Mouse (Mus musculus) forebrain, embryonic 14.5 days (tissue): ENCODE measurements around the gene Tjp2. TPM values are rescaled to one million over a fixed set of nuclear protein-coding genes. Genes with fewer than 3 reads are reported as not detected.
"Not testable (repeated sequence)": the region's sequence is repeated elsewhere in the genome, so short reads cannot be mapped to it uniquely, and the experiment has no call there.

Source experiments
- ATAC-seq: fragments of 200-750 bp; cut with Nextera tagmentation; 2 replicates; pipeline ENCODE4 v1.8.0; 2017; ENCODE audit warnings: mild to moderate bottlenecking, moderate library complexity
- DNase-seq: peaks from one replicate; pipeline ENCODE4 v3.0.0-alpha.2; 2015; ENCODE audit warnings: low spot score
- H3K27ac ChIP-seq: fragments of 300-500 bp; sonication (generic); 2 replicates; pipeline ENCODE4 v1.5.1; 2014; ENCODE audit warnings: low read depth, mild to moderate bottlenecking, control low read depth, low read length, moderate library complexity
- H3K27me3 ChIP-seq: fragments of 300-500 bp; sonication (generic); replicated peaks from 2 replicates; pipeline ENCODE4 v1.6.1; 2014; ENCODE audit warnings: low read length, control low read depth, mixed read lengths; ENCODE audit not compliant: control insufficient read depth, insufficient read depth
- H3K36me3 ChIP-seq: fragments of 300-500 bp; sonication (generic); 2 replicates; pipeline ENCODE4 v1.6.1; 2014; ENCODE audit warnings: low read length, control low read depth; ENCODE audit not compliant: control insufficient read depth, insufficient read depth
- H3K4me1 ChIP-seq: fragments of 300-500 bp; sonication (generic); 2 replicates; pipeline ENCODE4 v1.6.1; 2014; ENCODE audit warnings: antibody characterized with exemption, low read length, control low read depth; ENCODE audit not compliant: control insufficient read depth, insufficient read depth
- H3K4me2 ChIP-seq: fragments of 300-500 bp; sonication (generic); 2 replicates; pipeline ENCODE4 v1.6.1; 2014; ENCODE audit warnings: mild to moderate bottlenecking, control low read depth, low read length
- H3K4me3 ChIP-seq: fragments of 300-500 bp; sonication (generic); 2 replicates; pipeline ENCODE4 v1.5.1; 2014; ENCODE audit warnings: low read depth, low read length, control low read depth
- H3K9ac ChIP-seq: fragments of 300-500 bp; sonication (generic); 2 replicates; pipeline ENCODE4 v1.6.1; 2014; ENCODE audit warnings: mild to moderate bottlenecking, low read length, control low read depth, moderate library complexity
- H3K9me3 ChIP-seq: fragments of 300-500 bp; sonication (generic); replicated peaks from 2 replicates; pipeline ENCODE4 v1.6.1; 2016; ENCODE audit warnings: low read length, control low read depth, mixed read lengths; ENCODE audit not compliant: control insufficient read depth
- WGBS: fragments of 180-500 bp; shearing (Covaris S2); extraction: QIAGEN DNeasy Blood & Tissue Kit; methylation state at CpG from one replicate; pipeline ENCODE4 v1.1.7; 2014; 5-methylcytosine and 5-hydroxymethylcytosine counted together
- polyA plus RNA-seq: library from polyadenylated mRNA; unstranded; fragments of >200 nt; fragmentation: Nextera tagmentation; extraction: Ambion mirVana; gene quantifications from 2 replicates; pipeline ENCODE4 v1.2.1, GENCODE M21; 2014

The Tjp2 gene
- polyA plus RNA-seq, 1 experiment from 2014 or later: 9.0 TPM

DNA sequence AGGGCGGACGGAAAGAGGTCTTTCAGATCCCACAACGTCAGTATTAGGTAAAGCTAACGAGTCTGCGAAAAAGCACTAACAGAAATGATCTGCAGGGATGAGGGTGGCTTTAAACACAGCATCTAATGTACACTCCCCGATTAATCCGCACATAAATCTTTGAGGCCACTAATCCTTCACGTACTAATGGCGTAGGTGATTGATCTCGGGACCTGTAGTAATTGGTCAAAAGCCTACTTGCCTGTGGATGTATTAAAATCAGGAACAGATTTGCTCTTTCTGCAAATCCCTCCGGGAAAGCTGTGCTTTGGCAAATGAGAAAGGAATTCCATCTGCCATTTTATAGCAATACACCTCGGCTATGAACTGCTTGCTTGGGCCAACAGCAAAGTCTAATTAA is 24.3 kb downstream of the Tjp2 start:
- no peaks in the 10 kb centered on the region for H3K36me3 ChIP-seq
- no peaks in the 10 kb centered on the region for H3K4me1 ChIP-seq
- no peak for ATAC-seq
- H3K9me3 ChIP-seq: no peaks in the 10 kb centered on the region
- H3K27ac ChIP-seq: no peak overlapping the region
- 28% methylated on average over 12 of the region's 12 CpGs for WGBS
- no peaks in the 10 kb centered on the region for H3K27me3 ChIP-seq
- no peak overlapping the region for H3K9ac ChIP-seq
- H3K4me2 ChIP-seq: no peak overlapping the region
- peak; percentile 44 for DNase-seq
- no peak overlapping the region for H3K4me3 ChIP-seq

DNA sequence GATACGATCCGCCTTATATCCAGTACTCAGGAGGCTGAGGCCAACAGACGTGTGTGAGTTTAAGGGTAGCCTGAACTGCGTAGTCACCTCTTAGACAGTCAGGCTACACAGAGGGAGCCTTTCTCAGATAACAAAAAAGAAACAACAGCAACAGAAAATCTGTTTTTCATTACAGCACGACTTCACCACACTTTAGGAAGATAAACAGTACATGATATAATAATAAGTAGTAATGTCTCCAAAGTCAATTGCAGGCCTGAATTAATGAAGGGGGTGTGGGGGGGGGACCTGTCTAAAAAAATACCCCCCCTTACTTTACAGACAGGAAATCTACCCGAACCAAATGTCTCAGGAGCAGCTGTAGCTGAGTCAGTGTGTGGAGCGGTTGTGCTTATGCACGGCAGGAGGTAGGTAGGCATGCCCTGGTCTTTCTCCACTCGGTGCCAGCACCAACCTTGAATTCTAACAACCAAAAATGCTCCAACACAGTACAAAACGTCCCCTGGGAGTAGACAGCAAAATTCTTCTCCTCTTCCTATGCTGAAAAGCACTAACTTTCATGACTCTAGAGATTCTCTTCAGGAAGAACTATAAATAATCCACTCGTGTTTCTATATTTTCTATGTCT is 26.0 kb downstream of the Tjp2 start:
- WGBS: 80% methylated on average over 11 of the region's 11 CpGs
- no peak overlapping the region for H3K27ac ChIP-seq
- no peaks in the 10 kb centered on the region for H3K36me3 ChIP-seq
- H3K4me1 ChIP-seq: no peaks in the 10 kb centered on the region
- H3K4me2 ChIP-seq: no peak overlapping the region
- no peak overlapping the region for H3K4me3 ChIP-seq
- no peak for ATAC-seq
- no peak overlapping the region for H3K9ac ChIP-seq
- H3K9me3 ChIP-seq: no peaks in the 10 kb centered on the region
- H3K27me3 ChIP-seq: no peaks in the 10 kb centered on the region
- DNase-seq: no peak

DNA sequence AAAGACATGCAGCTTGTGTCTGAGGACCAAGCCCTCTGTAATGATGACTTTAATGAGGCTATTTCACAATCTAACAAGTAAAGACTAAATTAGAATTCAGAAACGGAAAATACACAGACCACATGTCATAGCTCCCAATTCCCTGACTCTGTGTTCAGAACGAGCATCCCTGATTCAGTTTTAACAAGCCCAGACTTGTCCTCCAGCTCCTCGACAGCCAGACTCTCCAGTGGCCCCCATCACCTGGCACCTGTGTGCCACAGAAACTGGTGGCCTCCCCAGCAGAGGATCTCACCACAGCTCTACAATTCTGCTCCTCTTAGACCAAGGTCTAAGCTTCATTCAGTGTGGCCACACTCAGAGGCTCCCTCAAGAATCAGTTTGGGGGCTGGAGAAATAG is 27.5 kb downstream of the Tjp2 start:
- H3K27ac ChIP-seq: no peak overlapping the region
- H3K4me1 ChIP-seq: no peaks in the 10 kb centered on the region
- DNase-seq (no peak), ATAC-seq (no peak)
- H3K9me3 ChIP-seq: no peaks in the 10 kb centered on the region
- WGBS: 66% methylated on average over 3 of the region's 3 CpGs
- H3K36me3 ChIP-seq: no peaks in the 10 kb centered on the region
- H3K4me3 ChIP-seq: no peak overlapping the region
- no peaks in the 10 kb centered on the region for H3K27me3 ChIP-seq
- no peak overlapping the region for H3K4me2 ChIP-seq
- no peak overlapping the region for H3K9ac ChIP-seq

DNA sequence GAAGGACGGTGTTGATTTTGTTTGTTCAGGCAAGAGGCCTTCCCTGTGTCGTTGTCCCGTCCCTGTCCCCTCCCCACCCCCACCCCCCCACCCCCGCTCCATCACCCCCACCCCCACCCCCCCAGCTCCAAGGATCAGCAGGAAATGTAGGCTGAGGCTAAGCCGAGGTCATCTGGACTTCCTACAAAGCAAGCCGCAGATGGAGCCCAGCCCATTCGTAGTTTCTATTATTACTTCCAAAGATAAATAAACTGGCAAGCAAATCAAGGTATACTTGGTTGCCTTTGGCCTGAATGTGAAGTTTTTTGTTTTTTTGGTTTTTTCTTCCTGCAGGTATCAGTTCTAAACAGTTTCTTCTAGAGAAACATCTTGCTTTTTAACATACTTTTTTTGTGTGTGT is 29.6 kb downstream of the Tjp2 start:
- H3K4me2 ChIP-seq: no peak overlapping the region
- H3K9ac ChIP-seq: no peak overlapping the region
- no peak overlapping the region for H3K27ac ChIP-seq
- H3K9me3 ChIP-seq: no peaks in the 10 kb centered on the region
- WGBS: 94% methylated on average over 7 of the region's 7 CpGs
- H3K27me3 ChIP-seq: no peaks in the 10 kb centered on the region
- no peaks in the 10 kb centered on the region for H3K36me3 ChIP-seq
- no peak overlapping the region for H3K4me3 ChIP-seq
- DNase-seq: no peak
- H3K4me1 ChIP-seq: no peaks in the 10 kb centered on the region
- ATAC-seq: no peak

DNA sequence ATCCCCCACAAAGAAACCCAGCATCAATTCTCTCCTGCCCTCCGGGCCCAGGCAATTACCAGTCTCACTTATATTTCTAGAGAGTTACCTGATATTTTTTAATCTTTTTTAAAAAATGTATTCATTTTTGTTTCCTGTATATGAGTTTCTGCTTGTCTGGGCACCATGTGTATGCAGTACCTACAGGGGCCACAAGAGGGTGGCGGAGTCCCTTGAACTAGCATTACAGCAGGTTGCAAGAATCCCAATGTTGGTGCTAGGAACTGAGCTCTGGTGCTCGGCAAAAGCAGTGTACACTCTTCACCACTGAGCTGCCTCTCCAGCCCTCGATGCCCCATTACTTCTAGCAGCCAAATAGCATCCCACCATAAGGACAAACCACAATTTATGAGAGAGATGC is 30.6 kb downstream of the Tjp2 start:
- Histone ChIP-seq H3K36me3 (no peaks in the 10 kb centered on the region), H3K27ac (no peak overlapping the region), H3K4me2 (no peak overlapping the region), H3K4me3 (no peak overlapping the region), H3K9ac (no peak overlapping the region), H3K9me3 (no peaks in the 10 kb centered on the region), H3K4me1 (no peaks in the 10 kb centered on the region), H3K27me3 (no peaks in the 10 kb centered on the region)
- no peak for DNase-seq
- ATAC-seq: no peak
- 96% methylated on average over 4 of the region's 4 CpGs for WGBS

DNA sequence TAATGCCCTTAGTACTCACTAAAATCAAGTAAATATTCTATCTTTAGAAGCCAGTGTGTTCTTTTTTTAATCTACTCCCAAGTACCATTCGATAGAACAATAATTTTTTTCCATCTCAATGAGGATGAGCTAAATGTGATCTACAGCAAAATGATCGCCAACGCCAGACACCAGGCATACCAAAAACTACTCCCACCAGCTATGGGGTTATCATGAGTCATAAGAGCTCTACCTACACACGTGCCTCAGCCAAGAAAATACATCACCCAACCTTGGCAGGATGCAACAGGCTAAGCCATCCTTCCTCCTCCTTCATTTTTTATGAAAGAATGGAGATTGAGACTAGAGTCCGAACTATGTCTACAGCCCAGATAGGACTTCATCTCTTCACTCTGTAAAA is 31.9 kb downstream of the Tjp2 start:
- H3K4me1 ChIP-seq: no peaks in the 10 kb centered on the region
- WGBS: 92% methylated on average over 5 of the region's 5 CpGs

DNA sequence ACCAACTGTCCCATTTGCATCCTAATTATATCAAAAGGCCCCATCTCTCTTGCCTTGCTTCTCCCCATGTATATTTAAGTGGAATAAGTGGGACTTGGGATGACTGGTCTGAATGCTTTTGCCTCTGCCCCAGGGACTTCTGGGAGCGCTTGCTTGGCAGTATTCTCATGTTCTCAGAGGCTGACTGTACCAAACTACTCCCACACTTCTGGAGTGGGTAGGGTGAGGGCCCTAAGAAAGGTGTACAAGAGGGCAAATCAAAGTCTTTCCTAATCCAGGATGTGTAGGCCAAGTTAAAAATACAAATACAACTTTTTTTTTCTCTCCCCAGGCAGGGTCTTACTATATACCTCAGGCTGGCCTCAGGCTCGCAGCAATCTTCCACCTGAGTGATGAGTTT is 37.0 kb downstream of the Tjp2 start:
- Histone ChIP-seq H3K4me1 (no peaks in the 10 kb centered on the region), H3K4me3 (no peak overlapping the region), H3K27me3 (no peaks in the 10 kb centered on the region), H3K36me3 (no peaks in the 10 kb centered on the region), H3K27ac (no peak overlapping the region), H3K9me3 (no peaks in the 10 kb centered on the region), H3K4me2 (no peak overlapping the region), H3K9ac (no peak overlapping the region)
- 81% methylated on average over 2 of the region's 2 CpGs for WGBS
- ATAC-seq (no peak), DNase-seq (no peak)

More for the DNA sequence above, 31.9 kb downstream of the Tjp2 start:
- Histone ChIP-seq H3K4me2 (no peak overlapping the region), H3K36me3 (no peaks in the 10 kb centered on the region), H3K9me3 (no peaks in the 10 kb centered on the region), H3K27ac (no peak overlapping the region), H3K27me3 (no peaks in the 10 kb centered on the region), H3K9ac (no peak overlapping the region), H3K4me3 (no peak overlapping the region)
- ATAC-seq (no peak), DNase-seq (no peak)

DNA sequence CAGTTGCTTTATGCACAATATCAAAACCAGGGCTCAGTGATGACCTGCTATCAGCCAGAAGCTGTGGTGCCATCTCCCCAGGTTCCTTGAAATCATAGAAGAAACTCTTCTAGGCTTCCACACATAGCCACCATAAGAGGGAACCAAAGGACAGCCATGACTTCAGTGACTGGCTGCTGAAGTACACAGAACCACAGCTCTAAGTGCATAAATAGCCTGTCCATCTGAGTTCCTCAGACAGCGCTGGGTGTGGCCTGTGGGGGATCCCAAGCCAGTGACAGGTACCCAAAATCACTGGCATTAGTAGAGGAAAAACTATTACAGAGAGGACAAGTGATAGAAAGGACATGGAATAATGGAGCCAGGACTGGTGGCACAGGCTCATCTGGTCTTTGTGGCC is 37.5 kb downstream of the Tjp2 start:
- WGBS: 82% methylated on average over 1 of the region's 1 CpGs
- not testable (repeated sequence) for H3K4me1 ChIP-seq

DNA sequence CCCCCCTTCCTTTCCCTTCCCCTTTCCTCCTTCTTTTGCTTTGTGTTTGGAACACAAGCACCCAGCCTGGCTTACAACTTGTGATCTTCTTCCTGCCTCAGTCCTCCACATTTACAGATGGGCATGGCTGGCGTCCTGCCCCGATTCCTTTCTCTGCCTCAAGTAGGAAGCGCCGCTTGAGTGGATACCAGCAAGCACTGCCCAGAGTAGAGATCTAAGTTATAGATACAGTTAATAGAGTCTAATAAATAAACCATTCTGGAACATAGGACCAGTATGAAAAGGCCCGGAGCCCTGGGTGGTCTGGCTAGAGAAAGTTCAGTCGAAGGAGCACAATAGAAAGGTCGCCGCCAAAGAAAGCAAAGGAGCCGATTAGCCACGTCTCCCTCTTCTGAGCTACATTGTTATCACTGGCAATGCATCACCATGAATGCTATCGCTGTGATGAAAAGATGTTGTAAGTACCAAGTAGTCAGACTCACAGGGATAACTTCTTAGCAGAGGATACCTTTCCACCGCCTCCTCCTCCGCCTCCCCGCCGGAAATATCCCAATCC is 41.1 kb downstream of the Tjp2 start:
- H3K36me3 ChIP-seq: no peaks in the 10 kb centered on the region
- no peaks in the 10 kb centered on the region for H3K4me1 ChIP-seq
- DNase-seq: no peak
- no peak overlapping the region for H3K4me3 ChIP-seq
- no peaks in the 10 kb centered on the region for H3K27me3 ChIP-seq
- H3K9ac ChIP-seq: no peak overlapping the region
- WGBS: 59% methylated on average over 15 of the region's 15 CpGs
- H3K4me2 ChIP-seq: no peak overlapping the region
- H3K27ac ChIP-seq: no peak overlapping the region
- no peaks in the 10 kb centered on the region for H3K9me3 ChIP-seq
- no peak for ATAC-seq

More for the DNA sequence above, 37.5 kb downstream of the Tjp2 start:
- DNase-seq, H3K4me3 ChIP-seq, H3K27me3 ChIP-seq, H3K36me3 ChIP-seq, H3K9me3 ChIP-seq, H3K9ac ChIP-seq, H3K27ac ChIP-seq, ATAC-seq, H3K4me2 ChIP-seq: not testable (repeated sequence)
